Mouse (Mus musculus): Measurements from ENCODE around the gene Adamtsl2.

Gene Adamtsl2

GRCm38 (mm10) chr2:27121626-27122355, 42.6 kb downstream of the Adamtsl2 start:
- DNase-seq, result no peak

- DNase-seq, result no peak
Observed at GRCm38 (mm10) chr2:27122578-27122977, 43.4 kb downstream of the Adamtsl2 start.

GRCm38 (mm10) chr2:27123121-27123520, 43.9 kb downstream of the Adamtsl2 start:
- DNase-seq, result no peak

- DNase-seq, result no peak
Observed at GRCm38 (mm10) chr2:27125979-27126378, 46.8 kb downstream of the Adamtsl2 start.

GRCm38 (mm10) chr2:27126496-27126895, 47.3 kb downstream of the Adamtsl2 start:
- no peak for DNase-seq

- DNase-seq, result no peak
Observed at GRCm38 (mm10) chr2:27128990-27129389, 49.8 kb downstream of the Adamtsl2 start.

GRCm38 (mm10) chr2:27135935-27136334, 56.8 kb downstream of the Adamtsl2 start:
- DNase-seq, result no peak

- DNase-seq, result no peak
Observed at GRCm38 (mm10) chr2:27136336-27136735, 57.2 kb downstream of the Adamtsl2 start.

- DNase-seq, result no peak
Observed at GRCm38 (mm10) chr2:27136789-27137188, 57.6 kb downstream of the Adamtsl2 start.

- DNase-seq, result no peak
Observed at GRCm38 (mm10) chr2:27138356-27138755, 59.2 kb downstream of the Adamtsl2 start.

- DNase-seq, result peak; percentile 76
Observed at GRCm38 (mm10) chr2:27141950-27142693, 62.9 kb downstream of the Adamtsl2 start, which contains the start of gene Fam163b. Gene Fam163b, minus strand, starts transcription at chr2:27142491.

GRCm38 (mm10) chr2:27144957-27145356, 65.8 kb downstream of the Adamtsl2 start:
- no peak for DNase-seq

GRCm38 (mm10) chr2:27146840-27147239, 67.7 kb downstream of the Adamtsl2 start:
- DNase-seq, result no peak

GRCm38 (mm10) chr2:27149457-27149856, 70.3 kb downstream of the Adamtsl2 start:
- no peak for DNase-seq

- no peak for DNase-seq
Observed at GRCm38 (mm10) chr2:27154466-27155185, 75.4 kb downstream of the Adamtsl2 start.

GRCm38 (mm10) chr2:27156596-27156995, 77.4 kb downstream of the Adamtsl2 start:
- no peak for DNase-seq

All from right cerebral cortex, postnatal 25 days (tissue).